Mouse (Mus musculus): ENCODE measurements around the gene Itgb5.

- TF ChIP-seq POLR2A (IDR thresholded peaks at IDR 0.05; ENCODE audit: borderline replicate concordance, extremely low read depth, low read depth, low read length) (no peak), CTCF (IDR thresholded peaks at IDR 0.05; ENCODE audit: insufficient read depth, low read length) (no peak)
Observed at GRCm38 (mm10) chr16:33939636-33940035, 110.2 kb downstream of the Itgb5 start.

Measured in lung, adult 2 months (tissue).